Mouse (Mus musculus) neural tube, embryonic 14.5 days (tissue): ENCODE measurements around the gene Enah. TPM values are rescaled to one million over a fixed set of nuclear protein-coding genes. Genes with fewer than 3 reads are reported as not detected.
A peak's percentile ranks its signal among the peaks of the same experiment; 100 is the strongest.

Experiments used
- ATAC-seq: fragments of 200-750 bp; cut with Nextera tagmentation; 2 replicates; pipeline ENCODE4 v1.8.0; 2017; ENCODE audit warnings: low read depth, mild to moderate bottlenecking, moderate TSS enrichment, moderate library complexity
- H3K27ac ChIP-seq: fragments of 300-500 bp; sonication (generic); 2 replicates; pipeline ENCODE4 v1.5.1; 2014; ENCODE audit warnings: low read depth, mild to moderate bottlenecking, control low read depth, low read length, moderate library complexity, mixed read lengths
- H3K27me3 ChIP-seq: fragments of 300-500 bp; sonication (generic); 2 replicates; pipeline ENCODE4 v1.6.1; 2014; ENCODE audit warnings: low read length; ENCODE audit not compliant: control insufficient read depth, insufficient read depth
- H3K36me3 ChIP-seq: fragments of 300-500 bp; sonication (generic); 2 replicates; pipeline ENCODE4 v1.6.1; 2014; ENCODE audit warnings: low read length, mixed read lengths; ENCODE audit not compliant: control insufficient read depth, insufficient read depth
- H3K4me1 ChIP-seq: fragments of 300-500 bp; sonication (generic); 2 replicates; pipeline ENCODE4 v1.6.1; 2014; ENCODE audit warnings: low read length; ENCODE audit not compliant: control insufficient read depth, insufficient read depth
- H3K4me2 ChIP-seq: fragments of 300-500 bp; sonication (generic); 2 replicates; pipeline ENCODE4 v1.6.1; 2014; ENCODE audit warnings: mild to moderate bottlenecking, low read depth, low read length, control low read depth
- H3K4me3 ChIP-seq: fragments of 300-500 bp; sonication (generic); 2 replicates; pipeline ENCODE4 v1.5.1; 2014; ENCODE audit warnings: low read depth, low read length, control low read depth, mixed read lengths
- H3K9ac ChIP-seq: fragments of 300-500 bp; sonication (generic); replicated peaks from 2 replicates; pipeline ENCODE4 v1.6.1; 2014; ENCODE audit warnings: low read depth, mild to moderate bottlenecking, control low read depth, low read length, mixed read lengths
- H3K9me3 ChIP-seq: fragments of 300-500 bp; sonication (generic); 2 replicates; pipeline ENCODE4 v1.6.1; 2016; ENCODE audit warnings: low read length; ENCODE audit not compliant: control insufficient read depth
- WGBS: fragments of 180-500 bp; shearing (Covaris S2); extraction: QIAGEN DNeasy Blood & Tissue Kit; methylation state at CpG from one replicate; pipeline ENCODE4 v1.1.7; 2014; 5-methylcytosine and 5-hydroxymethylcytosine counted together
- polyA plus RNA-seq: library from polyadenylated mRNA; unstranded; fragments of >200 nt; fragmentation: Nextera tagmentation; extraction: Ambion mirVana; gene quantifications from 2 replicates; pipeline ENCODE4 v1.2.1, GENCODE M21; 2014

Enah gene
- polyA plus RNA-seq, 1 experiment from 2014 or later, result 51.7 TPM

- H3K9me3 ChIP-seq, result no peaks in the 10 kb centered on the region
- no peak overlapping the region for H3K27ac ChIP-seq
- no peak overlapping the region for H3K4me3 ChIP-seq
- H3K36me3 ChIP-seq, result no peaks in the 10 kb centered on the region
- H3K4me1 ChIP-seq, result no peaks in the 10 kb centered on the region
- H3K4me2 ChIP-seq, result peak overlapping the region; percentile 31; the same call in 1 of the 2 replicates
- no peaks in the 10 kb centered on the region for H3K27me3 ChIP-seq
- 11% methylated on average over 19 of the region's 21 CpGs for WGBS
- ATAC-seq, result no peak
- H3K9ac ChIP-seq, result no peak overlapping the region
Measured at GRCm38 (mm10) chr1:181853081-181853736, 166.6 kb downstream of the Enah start.

GRCm38 (mm10) chr1:181852466-181852865 is 167.3 kb downstream of the Enah start:
- no peak overlapping the region for H3K4me2 ChIP-seq
- no peak for ATAC-seq
- H3K4me1 ChIP-seq, result no peaks in the 10 kb centered on the region
- H3K27ac ChIP-seq, result no peak overlapping the region
- H3K27me3 ChIP-seq, result no peaks in the 10 kb centered on the region
- no peaks in the 10 kb centered on the region for H3K9me3 ChIP-seq
- WGBS, result 59% methylated on average over 13 of the region's 13 CpGs
- no peaks in the 10 kb centered on the region for H3K36me3 ChIP-seq
- H3K9ac ChIP-seq, result no peak overlapping the region
- H3K4me3 ChIP-seq, result no peak overlapping the region

GRCm38 (mm10) chr1:181851521-181852310 is 168.1 kb downstream of the Enah start:
- H3K4me2 ChIP-seq, result no peak overlapping the region
- no peaks in the 10 kb centered on the region for H3K27me3 ChIP-seq
- H3K36me3 ChIP-seq, result no peaks in the 10 kb centered on the region
- H3K4me1 ChIP-seq, result no peaks in the 10 kb centered on the region
- WGBS, result 91% methylated on average over 12 of the region's 12 CpGs
- H3K27ac ChIP-seq, result no peak overlapping the region
- H3K4me3 ChIP-seq, result no peak overlapping the region
- H3K9ac ChIP-seq, result no peak overlapping the region
- no peaks in the 10 kb centered on the region for H3K9me3 ChIP-seq
- ATAC-seq, result no peak

- WGBS, result 59% methylated on average over 4 of the region's 4 CpGs
- H3K27ac ChIP-seq, result no peak overlapping the region
- no peak for ATAC-seq
Measured at GRCm38 (mm10) chr1:181850441-181850840, 169.3 kb downstream of the Enah start.

GRCm38 (mm10) chr1:181848210-181848609 is 171.6 kb downstream of the Enah start:
- Histone ChIP-seq H3K9ac (no peak overlapping the region), H3K4me3 (no peak overlapping the region), H3K4me1 (no peaks in the 10 kb centered on the region; the same call in 1 of the 2 replicates), H3K27me3 (no peaks in the 10 kb centered on the region), H3K4me2 (no peak overlapping the region), H3K36me3 (no peaks in the 10 kb centered on the region), H3K27ac (no peak overlapping the region), H3K9me3 (no peaks in the 10 kb centered on the region)
- 89% methylated on average over 1 of the region's 1 CpGs for WGBS
- no peak for ATAC-seq

More at GRCm38 (mm10) chr1:181850441-181850840, 169.3 kb downstream of the Enah start:
- Histone ChIP-seq H3K36me3 (no peaks in the 10 kb centered on the region), H3K9me3 (no peaks in the 10 kb centered on the region), H3K4me1 (no peaks in the 10 kb centered on the region), H3K27me3 (no peaks in the 10 kb centered on the region), H3K9ac (no peak overlapping the region), H3K4me2 (no peak overlapping the region), H3K4me3 (no peak overlapping the region)

- Histone ChIP-seq H3K27me3 (no peaks in the 10 kb centered on the region), H3K27ac (no peak overlapping the region), H3K9ac (no peak overlapping the region), H3K36me3 (no peaks in the 10 kb centered on the region), H3K4me2 (no peak overlapping the region), H3K4me1 (no peaks in the 10 kb centered on the region; the same call in 1 of the 2 replicates), H3K4me3 (no peak overlapping the region), H3K9me3 (no peaks in the 10 kb centered on the region)
- WGBS, result 90% methylated on average over 3 of the region's 3 CpGs
- no peak for ATAC-seq
Measured at GRCm38 (mm10) chr1:181847396-181847795, 172.4 kb downstream of the Enah start.

Other genes with a start within 250 kb of the Enah start
- 24.3 and 33.5 TPM in 2 replicates for gene Lbr, start 176.9 kb downstream of the Enah start, polyA plus RNA-seq
- gene Srp9, start 104.7 kb upstream of the Enah start, polyA plus RNA-seq, result 151 and 153 TPM in 2 replicates
- gene Vmn1r1, start 144.5 kb upstream of the Enah start, polyA plus RNA-seq, result not detected in 2 replicates